Comparison of ENCODE assay signal across 14 mouse cellular contexts in genomic region chr8:125460602-125461001, GRCm38 (mm10).
DNase-seq lines count a peak whose midpoint lies in the region; ATAC-seq and TF ChIP-seq lines count a peak whose summit lies in the region.
"Had no signal": no experiment of that assay in that cellular context is flagged by ENCODE, and none has a peak within 500 bp of the region (broad histone marks: within the 10 kb centered on the region; RNA-seq: fewer than 3 reads in every experiment).

No protein-coding gene starts in this region.

- intact Hi-C loops in gastrocnemius, adult 2 months (cut with DNase I), result no loop called here

- peak overlapping the region; percentile 39; the same call in 1 of the 2 replicates for H3K9ac ChIP-seq in hindbrain, embryonic 13.5 days
- H3K9ac ChIP-seq in hindbrain, embryonic 16.5 days (ENCODE audit: low read depth, low read length), result no peak overlapping the region
- H3K9ac ChIP-seq: embryonic facial prominence, embryonic 15.5 days; limb, embryonic 12.5 days; neural tube, embryonic 12.5 days had no signal

- peaks cover 21% of the 10 kb centered on the region for H3K36me3 ChIP-seq in hindbrain, embryonic 13.5 days
- no peaks in the 10 kb centered on the region for H3K36me3 ChIP-seq in hindbrain, embryonic 16.5 days (ENCODE audit: control insufficient read depth, insufficient read depth, low read length)
- peaks cover 26% of the 10 kb centered on the region for H3K36me3 ChIP-seq in embryonic facial prominence, embryonic 10.5 days (replicated peaks)

- no peak overlapping the region for H3K4me3 ChIP-seq in gastrocnemius, adult 2 months
- no peak overlapping the region for H3K4me3 ChIP-seq in hindbrain, embryonic 13.5 days
- H3K4me3 ChIP-seq in hindbrain, embryonic 16.5 days (ENCODE audit: low read length), result no peak overlapping the region
- H3K4me3 ChIP-seq in embryonic facial prominence, embryonic 10.5 days, result no peak overlapping the region
- H3K4me3 ChIP-seq: embryonic facial prominence, embryonic 15.5 days; limb, embryonic 12.5 days; megakaryocyte, embryonic 14.5 days; neural tube, embryonic 12.5 days had no signal

- 19% methylated on average over 6 of the region's 6 CpGs for WGBS in hindbrain, embryonic 13.5 days
- WGBS in hindbrain, embryonic 16.5 days, result 27% methylated on average over 6 of the region's 6 CpGs
- WGBS in embryonic facial prominence, embryonic 10.5 days, result 30% methylated on average over 6 of the region's 6 CpGs

- DNase-seq in gastrocnemius, adult 2 months, result no peak
- no peak for DNase-seq in gastrocnemius, adult 8-10 months (ENCODE audit: low spot score in 2 of 2)
- DNase-seq in MN1 (ENCODE audit: low spot score), result peak; percentile 54
- no peak for DNase-seq in embryonic facial prominence, embryonic 10.5 days (ENCODE audit: low spot score)
- DNase-seq: B cell, adult 2 months; lung, adult 18-20 months had no signal

- H3K4me1 ChIP-seq in hindbrain, embryonic 13.5 days (replicated peaks), result peaks cover 57% of the 10 kb centered on the region
- peaks cover 10% of the 10 kb centered on the region for H3K4me1 ChIP-seq in hindbrain, embryonic 16.5 days (ENCODE audit: control insufficient read depth, insufficient read depth, low read depth, low read length)
- peaks cover 43% of the 10 kb centered on the region for H3K4me1 ChIP-seq in embryonic facial prominence, embryonic 10.5 days

- no peak for ATAC-seq in hindbrain, embryonic 13.5 days (ENCODE audit: low FRiP score)
- ATAC-seq in hindbrain, embryonic 16.5 days, result no peak
- no peak for ATAC-seq in monocyte, adult 5-6 weeks (replicated peaks; ENCODE audit: insufficient number of reproducible peaks, low FRiP score, low TSS enrichment, poor library complexity, severe bottlenecking)
- ATAC-seq in erythroid progenitor cell, adult 5-6 weeks (replicated peaks; ENCODE audit: low FRiP score, poor library complexity, severe bottlenecking), result no peak

- H3K27ac ChIP-seq in gastrocnemius, adult 2 months, result peak overlapping the region; percentile 40; the same call in 1 of the 2 replicates
- no peak overlapping the region for H3K27ac ChIP-seq in hindbrain, embryonic 13.5 days
- H3K27ac ChIP-seq in hindbrain, embryonic 16.5 days (ENCODE audit: low read depth, low read length), result no peak overlapping the region
- 0 out of 2 replicates have a peak overlapping the region, but pooled peaks have one; percentile 40 for H3K27ac ChIP-seq in embryonic facial prominence, embryonic 10.5 days (replicated peaks)
- H3K27ac ChIP-seq: embryonic facial prominence, embryonic 15.5 days; neural tube, embryonic 12.5 days had no signal

- 0 out of 2 replicates have a peak, but pooled peaks cover 9% of the 10 kb centered on the region for H3K27me3 ChIP-seq in hindbrain, embryonic 13.5 days
- H3K27me3 ChIP-seq in hindbrain, embryonic 16.5 days (replicated peaks; ENCODE audit: control insufficient read depth, insufficient read depth, low read length), result no peaks in the 10 kb centered on the region
- H3K27me3 ChIP-seq in embryonic facial prominence, embryonic 10.5 days (replicated peaks; ENCODE audit: low read depth, poor library complexity, severe bottlenecking), result no peaks in the 10 kb centered on the region
- H3K27me3 ChIP-seq: embryonic facial prominence, embryonic 15.5 days had no signal

- no peak for TF ChIP-seq CTCF in gastrocnemius, adult 2 months (IDR thresholded peaks at IDR 0.05)

- H3K4me2 ChIP-seq in hindbrain, embryonic 13.5 days, result no peak overlapping the region
- no peak overlapping the region for H3K4me2 ChIP-seq in hindbrain, embryonic 16.5 days (ENCODE audit: low read length)
- H3K4me2 ChIP-seq: embryonic facial prominence, embryonic 15.5 days; limb, embryonic 12.5 days; neural tube, embryonic 12.5 days had no signal

- no peaks in the 10 kb centered on the region for H3K9me3 ChIP-seq in hindbrain, embryonic 13.5 days
- no peaks in the 10 kb centered on the region for H3K9me3 ChIP-seq in hindbrain, embryonic 16.5 days (ENCODE audit: control insufficient read depth, low read length)
- no peaks in the 10 kb centered on the region for H3K9me3 ChIP-seq in embryonic facial prominence, embryonic 10.5 days
- H3K9me3 ChIP-seq: embryonic facial prominence, embryonic 15.5 days; limb, embryonic 12.5 days; megakaryocyte, embryonic 14.5 days; neural tube, embryonic 12.5 days had no signal

Comparison
In these comparisons a context has a peak if more than half of its experiments do, and no peak if none do; other contexts are left out.
1. H3K27ac ChIP-seq: peak in gastrocnemius, adult 2 months (single experiment) and embryonic facial prominence, embryonic 10.5 days (single experiment); none in hindbrain, embryonic 13.5 days (single experiment) and hindbrain, embryonic 16.5 days (single experiment).